Mouse (Mus musculus) urinary bladder, postnatal 25 days (tissue): Measurements from ENCODE around the gene Ift140.

Source experiments
- DNase-seq: peaks from one replicate; pipeline ENCODE4 v3.0.0; 2022; ENCODE audit warnings: low spot score

The Ift140 gene

DNA sequence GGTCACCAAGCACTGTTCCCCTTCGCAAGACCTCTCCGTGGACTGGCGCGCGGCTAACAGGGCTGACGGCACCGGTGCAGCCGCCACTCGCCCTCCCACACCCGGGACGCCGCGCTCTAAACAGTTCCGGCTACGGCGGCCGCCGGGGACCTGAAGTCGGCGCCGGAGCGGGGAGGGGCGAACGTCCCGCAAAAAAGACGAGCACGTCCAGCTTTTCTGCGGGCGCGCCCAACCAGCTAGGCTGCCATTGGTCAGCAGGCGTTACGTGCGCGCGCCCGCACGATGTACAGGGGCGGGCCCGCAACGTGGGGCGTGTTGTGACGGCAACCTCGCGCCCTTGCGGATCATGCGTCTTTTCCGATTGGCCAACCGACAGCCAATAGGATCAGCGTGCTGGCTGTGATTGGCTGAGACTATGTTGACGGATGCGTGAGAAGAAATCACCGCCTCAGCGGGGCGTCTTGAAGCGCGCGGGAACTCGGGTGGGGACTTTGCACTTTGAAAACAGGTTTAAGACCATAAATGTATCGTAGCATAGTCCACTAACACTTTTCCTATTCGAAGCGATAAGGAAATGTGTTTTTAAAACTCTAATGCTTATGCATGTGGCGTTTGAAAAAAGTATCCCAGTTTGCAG, at the start of gene Ift140, which contains the start of gene Cramp1l:
Gene Ift140, plus strand, starts transcription at position 431 of the 637 bp plus-strand sequence.
Gene Cramp1l, minus strand, starts transcription at position 134 of the 637 bp plus-strand sequence.
- DNase-seq, result peak; percentile 96

DNA sequence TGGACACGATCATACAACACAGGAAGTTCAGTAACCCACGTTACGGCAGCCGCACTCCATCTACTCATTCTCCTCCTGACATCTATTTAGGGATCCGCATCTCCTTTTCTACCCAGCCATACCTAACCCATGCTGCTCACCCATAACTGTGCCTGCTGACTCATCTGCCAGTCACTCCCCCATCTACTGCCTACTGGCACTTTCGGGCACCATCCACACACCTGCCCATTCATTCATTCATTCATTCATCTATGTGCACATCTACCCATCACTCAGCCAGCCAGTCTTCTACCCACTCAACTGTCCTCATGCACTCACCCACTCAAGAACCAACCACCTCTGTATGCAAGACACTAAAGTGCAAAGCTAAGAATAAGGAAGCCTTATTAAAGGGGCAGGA, 28.7 kb upstream of the Ift140 start:
- DNase-seq, result no peak

DNA sequence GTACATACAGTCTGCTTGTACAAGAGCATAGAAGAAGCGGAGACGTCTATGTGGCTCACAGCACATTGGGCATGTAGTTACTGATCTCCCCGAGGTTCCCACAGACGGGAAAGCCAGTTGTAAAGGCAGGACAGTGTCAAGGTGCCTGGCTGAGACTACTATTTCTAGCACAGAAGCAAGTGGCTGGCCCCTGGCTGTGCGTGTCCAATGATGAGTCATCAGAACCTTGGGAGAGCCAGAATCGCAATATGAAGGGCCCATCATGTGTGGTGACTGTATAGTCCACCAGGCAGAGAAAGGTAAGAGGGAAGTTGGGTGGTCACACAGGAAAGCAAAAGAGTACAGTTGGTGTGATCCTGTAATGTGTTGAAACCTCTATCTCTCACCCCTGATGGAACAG, 21.2 kb upstream of the Ift140 start:
- no peak for DNase-seq

DNA sequence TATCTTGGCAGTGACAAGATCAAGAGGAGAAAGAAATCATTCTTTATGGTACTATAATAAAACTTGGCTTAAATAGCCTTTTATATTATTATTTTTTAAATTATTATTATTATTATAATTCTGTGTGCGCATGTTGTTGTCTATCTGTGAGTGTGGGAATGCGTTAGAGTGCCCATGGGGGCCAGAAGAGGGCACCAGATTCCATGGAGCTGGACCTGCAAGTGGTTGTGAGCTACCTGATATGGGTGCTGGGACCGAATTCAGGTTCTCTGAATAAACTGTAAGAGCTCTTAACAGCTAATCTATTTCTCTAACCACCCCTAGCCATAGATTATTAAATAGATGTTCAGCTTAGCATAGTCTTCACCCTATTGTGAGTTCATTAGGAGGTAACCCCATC, 10.8 kb upstream of the Ift140 start:
- no peak for DNase-seq

DNA sequence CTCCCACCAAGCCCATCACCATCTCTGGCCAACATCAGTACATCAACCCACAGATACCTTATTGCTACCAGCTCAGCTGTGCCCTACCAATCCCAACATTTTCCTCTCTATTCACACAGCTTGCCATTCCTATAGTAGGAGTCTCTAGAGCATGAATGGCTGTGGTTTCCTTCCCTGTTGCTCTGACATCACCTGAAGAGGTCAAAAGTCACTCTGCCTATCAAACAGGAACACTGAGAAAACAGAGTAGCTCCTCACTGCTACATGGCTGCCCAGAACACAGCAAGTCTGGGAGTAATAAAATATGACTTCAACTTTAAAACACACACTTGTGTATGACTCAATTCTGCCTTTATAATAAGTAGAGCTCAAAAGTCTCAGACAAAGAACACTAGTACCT, 8.4 kb upstream of the Ift140 start:
- DNase-seq, result no peak

DNA sequence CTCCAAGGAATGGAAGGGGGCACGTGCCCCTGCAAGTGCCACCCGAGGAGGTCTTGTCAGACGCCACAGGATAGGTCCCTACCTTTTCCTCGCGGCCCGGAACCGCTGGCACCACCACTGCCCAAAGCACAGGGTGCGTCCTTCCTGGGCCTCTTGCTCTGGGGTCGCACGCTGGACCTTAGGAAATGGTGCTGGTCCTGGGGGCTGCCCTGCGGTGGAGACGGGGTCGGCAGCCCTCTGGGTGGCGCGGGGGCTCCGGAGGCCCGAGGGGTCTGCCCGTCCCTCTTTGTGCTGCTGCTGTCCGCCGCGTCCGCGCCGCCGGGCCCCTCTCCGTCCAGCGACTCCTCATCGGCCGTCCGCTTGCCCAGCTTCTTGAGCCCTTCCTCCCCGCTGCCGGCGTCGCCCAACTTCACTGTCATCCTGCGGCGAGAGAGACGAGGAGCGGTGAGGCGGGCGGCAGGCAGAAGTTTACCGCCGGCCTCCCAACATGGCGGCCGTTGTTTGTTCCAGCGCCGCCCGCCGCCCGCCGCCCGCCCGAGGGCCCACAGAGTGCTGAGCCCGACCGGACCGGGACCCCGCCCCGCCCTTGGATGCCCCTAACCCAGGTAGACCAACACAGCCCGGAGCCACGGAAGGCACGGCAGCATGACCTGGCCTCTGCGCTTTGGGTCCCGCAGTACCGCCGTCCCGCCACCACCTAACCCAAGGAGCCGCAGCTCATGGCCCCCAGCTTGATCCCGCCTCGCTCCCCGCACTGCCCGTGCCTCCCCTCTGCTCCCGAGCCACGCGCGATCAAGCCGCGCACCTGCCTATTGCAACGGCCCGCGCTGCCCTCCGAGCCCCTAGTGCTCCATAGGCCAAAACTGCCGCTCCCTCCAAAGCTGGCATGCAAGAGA, 2.0 kb upstream of the Ift140 start:
- DNase-seq, result peak; percentile 26

DNA sequence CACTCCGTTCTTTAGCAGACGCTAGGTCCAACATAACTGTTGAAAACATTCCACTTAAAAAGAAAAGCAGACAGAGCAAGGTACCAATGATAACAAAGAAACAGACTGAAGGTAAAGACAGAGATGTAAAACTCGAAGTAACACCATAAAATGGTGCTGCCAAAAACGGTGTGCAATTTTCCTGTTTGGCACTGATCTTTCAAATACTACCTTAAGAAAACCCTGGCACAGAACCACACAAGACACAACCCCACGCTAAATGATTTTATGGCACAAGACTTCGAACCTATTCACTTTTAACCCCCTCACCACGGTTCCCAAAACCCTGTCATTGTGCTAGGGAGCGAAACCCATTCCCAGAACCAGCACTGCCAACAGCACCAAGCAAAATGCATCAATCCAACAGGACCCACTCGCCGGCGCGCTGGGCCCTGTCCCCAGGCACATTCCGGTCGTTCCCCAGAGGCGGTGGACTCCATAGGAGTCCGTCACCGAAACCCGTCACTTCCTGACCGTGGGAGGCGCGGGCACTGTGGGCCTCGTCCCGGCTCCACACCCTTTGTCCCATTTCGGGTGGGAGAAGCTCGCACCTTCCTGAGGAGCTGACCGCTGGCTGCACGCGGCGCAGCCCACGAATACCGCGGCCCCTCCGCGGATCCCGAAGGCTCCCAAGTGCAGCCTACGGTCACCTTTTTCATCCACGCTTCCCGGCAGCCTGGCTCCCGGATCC, 879 bp upstream of the Ift140 start:
- DNase-seq, result peak; percentile 38

DNA sequence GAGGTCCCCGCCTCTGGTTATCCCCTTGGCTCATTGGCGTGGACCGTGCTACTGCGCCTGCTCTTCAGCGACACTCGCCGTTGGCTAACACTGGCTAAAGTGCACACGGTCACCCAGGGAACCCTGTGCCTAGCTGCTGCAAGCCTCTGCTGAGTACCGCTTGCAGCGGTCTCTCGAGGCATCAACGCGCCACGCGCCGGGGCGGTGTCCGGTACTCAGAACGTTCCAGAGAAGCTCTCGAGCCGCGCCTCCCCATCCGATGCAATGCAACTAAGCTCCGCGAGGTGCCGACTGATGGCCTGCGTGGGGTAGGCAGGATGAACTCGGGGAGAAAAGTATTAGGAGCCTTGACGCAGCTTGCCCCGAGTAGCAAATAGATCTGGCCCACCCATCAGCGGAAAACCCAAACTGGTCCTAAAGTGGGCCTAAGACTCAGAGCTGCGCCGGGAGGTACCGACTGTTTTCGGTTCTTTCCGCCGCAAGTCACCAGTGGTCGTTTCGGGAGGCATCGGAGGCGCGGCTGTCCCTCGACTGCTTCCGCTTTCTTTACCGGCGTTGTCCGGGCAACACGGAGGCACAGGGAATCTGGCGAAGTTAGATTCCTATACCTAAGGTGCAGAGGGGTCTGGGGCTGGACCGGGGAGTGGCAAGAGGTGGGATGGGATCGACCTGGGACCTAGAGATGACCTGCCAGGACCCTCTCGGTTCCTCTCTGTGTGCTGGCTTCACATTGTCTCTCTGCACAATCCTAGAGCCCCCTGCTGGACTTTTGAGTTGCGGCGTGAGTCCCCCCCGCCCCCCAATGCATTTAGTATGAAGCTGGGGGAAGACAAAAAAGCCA, 627 bp downstream of the Ift140 start:
- peak; percentile 55 for DNase-seq

DNA sequence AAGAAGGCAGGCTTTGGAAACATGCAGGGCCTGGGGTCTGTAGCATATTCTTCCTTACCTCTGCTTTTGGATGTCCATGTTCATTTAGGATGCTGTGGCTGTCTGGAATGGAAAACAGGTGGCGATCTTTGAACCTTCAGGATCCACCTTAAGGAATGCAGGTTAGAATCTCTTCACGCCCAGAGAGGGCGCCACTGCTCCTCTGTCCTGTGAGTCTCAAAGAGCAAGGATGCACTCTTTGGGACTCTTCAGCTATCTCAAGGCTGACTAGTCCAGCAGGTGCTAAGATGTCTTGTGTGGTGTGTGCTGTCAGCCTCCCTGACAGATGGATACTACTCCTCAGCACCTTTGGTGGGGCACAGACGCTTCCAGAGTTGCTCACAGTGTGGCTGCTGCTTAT, 20.3 kb downstream of the Ift140 start:
- no peak for DNase-seq

DNA sequence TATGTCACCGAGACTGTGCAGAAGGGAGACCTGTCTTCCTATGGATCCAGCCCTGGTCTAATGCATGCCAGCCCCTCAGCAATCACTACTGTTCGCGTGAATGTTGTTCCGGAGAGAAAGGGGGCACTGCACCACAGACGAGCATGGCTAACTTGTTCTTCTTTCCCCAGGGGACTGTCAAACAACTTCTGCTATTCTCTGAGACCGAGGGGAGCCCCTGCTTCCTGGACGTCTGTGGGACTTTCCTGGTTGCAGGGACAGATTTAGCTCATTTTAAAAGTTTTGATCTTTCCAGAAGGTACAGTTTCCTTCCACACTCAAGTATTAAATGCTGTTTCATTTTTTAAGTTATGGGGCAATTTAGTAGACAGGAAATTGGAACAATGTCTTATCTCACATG, 29.0 kb downstream of the Ift140 start:
- DNase-seq, result no peak

DNA sequence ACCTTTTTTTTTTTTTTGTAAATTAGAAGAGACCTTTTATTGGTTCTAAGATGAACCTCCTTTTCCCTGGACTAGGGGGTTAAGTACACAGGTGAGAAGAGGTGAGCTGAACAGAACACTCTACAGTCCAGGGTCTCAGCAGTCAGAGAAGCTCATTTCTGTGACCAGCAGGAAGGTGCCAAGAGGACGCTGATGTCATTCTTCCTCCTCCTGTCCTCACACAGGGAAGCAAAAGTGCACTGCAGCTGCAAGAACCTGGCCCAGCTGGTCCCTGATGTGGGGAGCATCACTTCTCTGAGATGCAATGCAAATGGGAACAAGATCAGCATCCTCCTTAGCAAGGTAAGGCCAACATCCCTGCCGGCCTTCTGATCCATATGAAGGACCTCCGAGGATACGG, 29.4 kb downstream of the Ift140 start:
- no peak for DNase-seq

DNA sequence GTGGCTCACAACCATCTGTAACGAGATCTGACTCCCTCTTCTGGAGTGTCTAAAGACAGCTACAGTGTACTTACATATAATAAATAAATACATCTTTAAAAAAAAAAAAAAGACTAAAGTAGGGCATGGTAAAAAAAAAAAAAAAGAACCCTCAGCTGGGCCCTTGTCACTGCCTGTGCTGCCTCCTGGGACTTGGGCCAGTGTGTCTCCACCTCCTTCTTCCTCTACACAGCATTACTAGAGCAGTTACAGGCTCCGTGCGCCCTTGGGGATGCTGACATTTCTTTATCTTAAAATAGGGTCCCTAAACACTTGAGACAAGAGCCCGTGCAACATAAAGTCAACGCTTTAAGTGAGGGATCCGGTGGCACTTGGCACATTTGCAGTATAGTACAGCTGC, 31.3 kb downstream of the Ift140 start:
- no peak for DNase-seq

DNA sequence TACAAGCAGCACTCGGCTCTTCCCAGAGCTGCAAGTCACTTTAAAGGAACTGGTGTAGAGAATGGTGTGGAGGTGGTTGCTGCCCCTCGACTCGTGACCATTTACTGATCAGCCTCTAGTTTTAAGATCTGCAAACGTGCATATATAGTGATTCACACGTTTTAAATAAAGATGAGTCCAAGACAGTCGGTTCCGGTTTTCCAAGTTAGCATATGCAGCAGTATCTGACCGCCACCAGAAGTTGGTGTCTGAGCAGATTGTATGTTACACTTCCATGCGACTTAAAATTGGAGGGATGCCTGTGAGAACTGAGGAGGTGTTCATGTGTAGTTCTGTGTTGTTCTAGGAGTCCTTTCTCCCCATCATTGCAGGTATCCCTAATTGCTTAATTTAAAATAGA, 37.4 kb downstream of the Ift140 start:
- no peak for DNase-seq

DNA sequence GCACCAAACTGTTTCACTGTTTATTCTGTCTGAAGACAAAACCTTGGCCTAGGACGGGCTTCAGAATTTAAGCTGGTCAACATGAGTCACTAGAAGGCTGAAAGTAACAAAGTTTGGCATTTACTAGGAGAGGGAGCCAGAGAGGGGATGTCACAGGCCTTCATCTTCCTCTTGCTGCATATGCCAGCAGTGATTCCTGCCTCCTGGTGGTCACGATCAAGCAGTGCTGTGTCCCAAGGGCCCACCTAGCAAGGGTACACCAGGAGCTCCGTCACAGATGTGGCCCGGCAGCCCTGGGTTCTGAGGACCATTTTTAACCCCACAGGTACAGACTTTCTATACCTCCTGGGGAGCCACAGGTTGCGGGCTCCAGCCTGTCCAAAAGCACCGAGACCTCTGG, 41.2 kb downstream of the Ift140 start:
- DNase-seq, result no peak

DNA sequence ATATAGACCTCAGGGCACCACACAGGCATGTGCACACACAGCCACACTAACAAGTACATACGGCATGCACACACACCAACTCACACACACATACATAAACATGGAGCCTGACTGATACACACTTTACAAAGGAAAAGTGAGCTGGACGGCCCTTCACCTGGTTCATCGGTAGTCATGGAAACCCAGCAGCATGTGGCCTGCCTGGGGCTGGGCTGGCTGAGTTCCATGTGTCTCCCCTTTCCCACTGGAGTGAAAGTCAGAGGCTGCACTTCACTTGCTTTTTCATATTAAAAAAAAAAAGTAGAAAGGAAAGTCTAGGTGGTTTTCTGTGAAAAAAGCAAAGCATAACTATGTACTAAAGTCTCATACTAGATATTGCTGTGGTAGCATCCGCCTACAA, 47.4 kb downstream of the Ift140 start:
- no peak for DNase-seq

DNA sequence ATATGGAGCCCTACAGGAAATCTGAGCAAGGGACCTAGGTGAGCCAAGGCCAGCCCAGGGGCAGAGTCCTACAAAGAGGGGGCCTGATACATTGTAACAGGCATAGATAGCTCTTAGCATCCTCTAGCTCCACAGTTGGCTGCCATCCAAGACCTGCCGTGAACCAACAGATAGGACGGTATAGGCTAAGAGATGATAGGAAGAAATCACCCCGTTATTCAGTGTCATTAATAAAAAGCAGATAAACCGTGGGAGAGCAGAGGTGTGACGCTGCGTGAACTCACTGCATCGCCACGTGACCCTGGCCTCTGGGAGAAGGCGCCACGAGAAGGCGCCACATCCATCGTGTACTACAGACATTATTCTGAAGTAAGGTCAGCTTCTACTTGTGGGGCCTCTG, 48.0 kb downstream of the Ift140 start:
- DNase-seq, result no peak

DNA sequence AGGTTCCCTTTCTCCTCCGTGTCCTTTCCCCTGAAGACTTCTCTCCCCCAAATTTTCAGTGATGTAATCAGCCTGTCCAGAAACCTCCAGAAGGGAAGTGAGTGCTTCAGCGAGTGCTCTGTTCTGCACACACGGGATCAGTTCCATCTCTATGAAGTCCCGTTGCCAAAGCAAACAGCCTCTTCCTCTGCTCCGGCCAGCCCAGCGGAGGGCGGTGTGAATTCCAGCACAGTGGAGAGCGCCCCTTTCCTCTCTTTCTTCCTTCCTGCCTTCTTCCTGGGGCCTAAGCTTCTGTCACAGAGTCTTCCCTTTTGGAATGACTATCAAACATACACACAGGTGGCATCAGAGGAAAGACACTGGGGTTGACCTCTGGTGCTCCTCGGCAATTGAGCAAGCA, 48.5 kb downstream of the Ift140 start:
- no peak for DNase-seq

DNA sequence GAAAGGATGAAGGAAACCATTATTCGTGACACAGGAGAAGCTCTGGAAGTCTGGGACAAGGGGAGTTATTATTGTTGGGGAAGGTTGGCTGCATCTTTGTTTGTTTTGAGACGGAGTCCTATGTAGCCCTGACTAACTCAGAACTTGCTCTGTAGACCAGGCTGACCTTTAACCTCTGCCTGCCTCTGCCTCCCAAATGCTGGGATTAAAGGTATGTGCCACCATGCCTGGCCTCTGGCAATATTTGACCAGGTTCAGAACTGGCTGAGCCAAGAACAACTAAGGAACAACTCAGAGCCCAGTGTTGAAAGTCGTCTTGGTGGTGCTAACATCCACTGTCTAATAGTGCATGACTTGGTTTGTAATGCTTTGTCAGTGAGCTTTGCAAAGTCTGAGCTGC, 49.3 kb downstream of the Ift140 start:
- DNase-seq, result no peak

DNA sequence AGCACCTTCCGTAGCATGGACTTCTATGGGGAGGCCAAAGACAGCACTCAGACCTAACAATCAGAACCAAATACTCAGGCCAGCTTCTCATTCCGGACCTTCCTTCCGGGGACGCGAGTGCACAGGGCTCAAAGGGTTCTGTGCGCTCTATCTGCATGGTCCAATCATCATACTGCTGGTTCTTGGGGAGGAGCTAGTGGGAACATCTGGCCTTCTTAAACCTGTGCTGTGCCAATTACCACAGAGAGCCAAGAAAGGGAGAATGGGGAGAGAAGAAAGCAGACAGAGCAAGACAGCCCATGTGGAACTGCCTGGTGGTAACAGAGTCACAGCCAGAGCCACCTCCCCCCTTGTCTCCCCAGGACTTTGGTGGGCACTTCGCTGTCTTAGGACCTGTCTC, 50.7 kb downstream of the Ift140 start:
- DNase-seq, result no peak

DNA sequence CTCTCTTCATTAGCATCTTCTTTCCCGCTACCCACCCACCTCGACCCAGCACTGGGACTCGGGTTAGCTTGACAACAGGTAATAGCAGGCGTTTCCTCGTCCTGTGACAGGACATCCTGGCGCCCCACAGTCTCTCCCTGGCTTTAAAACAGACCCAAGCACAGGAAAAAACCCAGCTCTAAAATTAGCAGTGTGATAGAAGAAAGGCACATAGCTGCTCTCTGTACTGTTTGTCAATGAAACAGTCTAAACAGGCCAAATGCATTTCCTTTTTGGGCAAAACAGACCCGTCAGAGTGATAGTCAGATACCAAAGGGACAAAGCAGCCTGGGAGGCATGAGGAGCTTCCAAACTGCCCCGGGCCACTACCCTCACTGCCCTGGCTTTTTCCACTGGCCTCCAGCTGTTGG, 51.6 kb downstream of the Ift140 start:
- DNase-seq, result no peak

DNA sequence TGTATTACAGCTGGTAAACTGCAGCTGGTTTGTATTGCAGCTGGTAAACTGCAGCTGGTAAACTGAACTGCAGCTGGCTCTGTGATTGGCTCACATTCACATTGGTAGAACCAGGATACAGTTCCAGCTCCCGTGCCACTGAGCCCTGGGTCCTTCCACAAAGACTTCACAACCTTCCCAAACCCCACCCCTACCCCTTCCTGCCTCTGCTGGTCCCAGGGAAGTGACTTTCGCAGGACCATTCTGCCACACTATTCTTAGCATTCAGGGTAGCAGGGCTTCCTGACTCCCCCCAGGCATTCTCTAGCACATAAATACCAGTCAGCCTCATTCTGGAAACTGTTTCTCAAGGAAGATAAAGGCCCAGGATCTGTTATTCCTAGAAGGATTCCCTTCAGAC, 52.8 kb downstream of the Ift140 start:
- DNase-seq, result no peak

DNA sequence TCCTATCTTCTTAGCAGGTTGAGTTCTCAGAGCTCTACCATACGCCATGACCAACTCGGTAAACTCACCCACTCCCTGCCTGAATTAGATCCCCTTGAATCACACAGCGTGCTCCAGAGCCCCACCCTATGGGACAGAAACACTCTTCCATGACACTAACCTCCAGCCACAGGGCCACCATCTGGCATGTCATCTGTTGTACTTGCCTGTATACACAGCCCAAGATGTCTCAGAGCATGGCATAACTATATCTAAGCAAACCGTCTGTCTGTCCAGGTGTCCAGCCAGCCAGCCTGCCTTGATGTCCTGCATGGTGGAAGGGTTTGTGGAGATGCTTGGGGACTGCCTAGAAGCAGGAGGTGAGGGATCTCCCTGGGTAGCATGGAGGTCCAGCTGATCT, 61.0 kb downstream of the Ift140 start:
- DNase-seq, result no peak
